35 mouse cellular contexts compared by ENCODE assay signal in genomic region chr9:67865411-67865810, GRCm38 (mm10). TPM values are rescaled to one million over a fixed set of nuclear protein-coding genes. Genes with fewer than 3 reads are reported as not detected.
DNase-seq lines count a peak whose midpoint lies in the region; ATAC-seq lines count a peak whose summit lies in the region.
"Had no signal": no experiment of that assay in that cellular context is flagged by ENCODE, and none has a peak within 500 bp of the region (broad histone marks: within the 10 kb centered on the region; RNA-seq: fewer than 3 reads in every experiment).

No protein-coding gene starts in this region.

- WGBS in kidney, embryonic 15.5 days: 12% methylated on average over 7 of the region's 7 CpGs
- WGBS in liver, embryonic 12.5 days (ENCODE audit: insufficient replicate concordance): 75% methylated on average over 7 of the region's 7 CpGs
- WGBS in liver, embryonic 11.5 days: 52% methylated on average over 7 of the region's 7 CpGs

- peak; percentile 12 for DNase-seq in kidney, adult 18-20 months
- DNase-seq in liver, embryonic 11.5 days (ENCODE audit: low spot score): no peak
- DNase-seq in kidney, postnatal 36 days: peak; percentile 25 to 40
- peak; percentile 83 for DNase-seq in yolk sac, embryonic 10.5 days (ENCODE audit: low spot score)
- DNase-seq in adrenal gland, postnatal 14 days: no peak
- DNase-seq in heart, adult 9 months (ENCODE audit: low spot score in 2 of 2): no peak
- DNase-seq: adrenal gland, postnatal 25 days; cerebellum, adult 11-12 months; cerebellum, adult 9-11 months; heart, adult 2 months; heart, postnatal 10 days; layer of hippocampus, adult 9-11 months; right cerebral cortex, adult 18-20 months; spleen, adult 18-20 months; thymus, adult 18-20 months; thymus, postnatal 36 days had no signal

- no peak overlapping the region for H3K27ac ChIP-seq in kidney, embryonic 15.5 days
- H3K27ac ChIP-seq in liver, embryonic 12.5 days: peak overlapping the region; percentile 73
- H3K27ac ChIP-seq in liver, embryonic 11.5 days (ENCODE audit: low read depth, low read length): no peak overlapping the region
- H3K27ac ChIP-seq: embryonic facial prominence, embryonic 13.5 days; forebrain, embryonic 10.5 days; heart, adult 2 months; heart, embryonic 13.5 days; hindbrain, postnatal 0 days; liver, embryonic 14.5 days; lung, embryonic 15.5 days; midbrain, embryonic 10.5 days; midbrain, embryonic 15.5 days had no signal

- no peaks in the 10 kb centered on the region for H3K9me3 ChIP-seq in kidney, embryonic 15.5 days (replicated peaks)
- H3K9me3 ChIP-seq in liver, embryonic 12.5 days (replicated peaks): no peaks in the 10 kb centered on the region
- no peaks in the 10 kb centered on the region for H3K9me3 ChIP-seq in liver, embryonic 11.5 days (ENCODE audit: control insufficient read depth, low read length)
- H3K9me3 ChIP-seq: embryonic facial prominence, embryonic 13.5 days; forebrain, embryonic 10.5 days; heart, embryonic 13.5 days; lung, embryonic 15.5 days; midbrain, embryonic 10.5 days; midbrain, embryonic 15.5 days had no signal

- no peaks in the 10 kb centered on the region for H3K36me3 ChIP-seq in kidney, embryonic 15.5 days
- H3K36me3 ChIP-seq in liver, embryonic 12.5 days: peaks cover 34% of the 10 kb centered on the region
- H3K36me3 ChIP-seq in liver, embryonic 11.5 days (ENCODE audit: control insufficient read depth, insufficient read depth, low read length): peaks cover 4% of the 10 kb centered on the region; the same call in 1 of the 2 replicates
- H3K36me3 ChIP-seq: embryonic facial prominence, embryonic 13.5 days; forebrain, embryonic 10.5 days; lung, embryonic 15.5 days; midbrain, embryonic 10.5 days; midbrain, embryonic 15.5 days had no signal

- peaks cover 22% of the 10 kb centered on the region for H3K4me1 ChIP-seq in kidney, embryonic 15.5 days
- H3K4me1 ChIP-seq in liver, embryonic 12.5 days: peaks cover 78% of the 10 kb centered on the region
- H3K4me1 ChIP-seq in liver, embryonic 11.5 days (replicated peaks; ENCODE audit: control insufficient read depth, insufficient read depth, low read length): peaks cover 22% of the 10 kb centered on the region
- H3K4me1 ChIP-seq: lung, embryonic 15.5 days; midbrain, embryonic 10.5 days; midbrain, embryonic 15.5 days had no signal

- H3K27me3 ChIP-seq in kidney, embryonic 15.5 days: no peaks in the 10 kb centered on the region
- H3K27me3 ChIP-seq in liver, embryonic 12.5 days (replicated peaks): no peaks in the 10 kb centered on the region
- no peaks in the 10 kb centered on the region for H3K27me3 ChIP-seq in liver, embryonic 11.5 days (replicated peaks; ENCODE audit: control insufficient read depth, insufficient read depth, low read length)
- H3K27me3 ChIP-seq: embryonic facial prominence, embryonic 13.5 days; heart, embryonic 13.5 days; lung, embryonic 15.5 days; midbrain, embryonic 15.5 days had no signal

- H3K9ac ChIP-seq in kidney, embryonic 15.5 days: no peak overlapping the region
- no peak overlapping the region for H3K9ac ChIP-seq in liver, embryonic 12.5 days
- H3K9ac ChIP-seq in liver, embryonic 11.5 days (ENCODE audit: low read depth, low read length): no peak overlapping the region
- H3K9ac ChIP-seq: embryonic facial prominence, embryonic 13.5 days; heart, embryonic 13.5 days; liver, embryonic 14.5 days; lung, embryonic 15.5 days; midbrain, embryonic 15.5 days had no signal

- no peak for ATAC-seq in kidney, embryonic 15.5 days (replicated peaks; ENCODE audit: low FRiP score)
- ATAC-seq in liver, embryonic 12.5 days: no peak
- ATAC-seq in liver, embryonic 11.5 days (replicated peaks; ENCODE audit: low FRiP score): no peak
- ATAC-seq: CD4-positive, CD25-positive, alpha-beta regulatory T cell, adult 4 months; forebrain, embryonic 16.5 days; hindbrain, postnatal 0 days; intestine, postnatal 0 days; midbrain, embryonic 15.5 days had no signal

- no peak overlapping the region for H3K4me3 ChIP-seq in kidney, embryonic 15.5 days (replicated peaks)
- no peak overlapping the region for H3K4me3 ChIP-seq in liver, embryonic 12.5 days
- H3K4me3 ChIP-seq in liver, embryonic 11.5 days (ENCODE audit: low read depth, low read length): no peak overlapping the region
- H3K4me3 ChIP-seq: embryonic facial prominence, embryonic 13.5 days; forebrain, embryonic 10.5 days; heart, adult 2 months; heart, embryonic 13.5 days; lung, embryonic 15.5 days; midbrain, embryonic 10.5 days; midbrain, embryonic 15.5 days had no signal

- no peak overlapping the region for H3K4me2 ChIP-seq in kidney, embryonic 15.5 days
- no peak overlapping the region for H3K4me2 ChIP-seq in liver, embryonic 12.5 days
- H3K4me2 ChIP-seq in liver, embryonic 11.5 days: no peak overlapping the region
- H3K4me2 ChIP-seq: embryonic facial prominence, embryonic 13.5 days; heart, embryonic 13.5 days; lung, embryonic 15.5 days; midbrain, embryonic 15.5 days had no signal

RNA-seq across cellular contexts. Expression of gene Vps13c, which starts 25.2 kb away (rescaled TPM):
- polyA plus RNA-seq in kidney, embryonic 15.5 days (2015; fragmentation: Nextera tagmentation; extraction: Ambion mirVana): 4.1 and 4.3 TPM in 2 replicates
- 9.7 and 11.7 TPM in 2 replicates for polyA plus RNA-seq in liver, embryonic 12.5 days (2016; fragmentation: Nextera tagmentation; extraction: Ambion mirVana)
- 13.5 and 14.7 TPM in 2 replicates for polyA plus RNA-seq in liver, embryonic 11.5 days (2014; fragmentation: Nextera tagmentation; extraction: Ambion mirVana)
- 43.3 and 46.2 TPM in 2 replicates for total RNA-seq in adrenal gland, postnatal 14 days (2021)

RNA-seq across cellular contexts. Expression of gene C2cd4a, which starts 33.3 kb away (rescaled TPM):
- 1.1 and 1.6 TPM in 2 replicates for polyA plus RNA-seq in kidney, embryonic 15.5 days (2015; fragmentation: Nextera tagmentation; extraction: Ambion mirVana)
- 6.4 and 6.5 TPM in 2 replicates for polyA plus RNA-seq in liver, embryonic 12.5 days (2016; fragmentation: Nextera tagmentation; extraction: Ambion mirVana)
- 2.6 and 4.2 TPM in 2 replicates for polyA plus RNA-seq in liver, embryonic 11.5 days (2014; fragmentation: Nextera tagmentation; extraction: Ambion mirVana)
- total RNA-seq in adrenal gland, postnatal 14 days (2021): 0.34 TPM in 1 of 2 replicates, not detected in the other
- total RNA-seq: adrenal gland, postnatal 25 days; common myeloid progenitor, adult 5-6 weeks; gastrocnemius, adult 8-10 months; heart, adult 2 months; heart, postnatal 10 days; megakaryocyte progenitor cell, adult 5-6 weeks; neutrophil, adult 5-6 weeks had no signal
- polyA plus RNA-seq: CD4-positive, CD25-positive, alpha-beta regulatory T cell, adult 4 months; forebrain, embryonic 10.5 days; forebrain, embryonic 16.5 days; hindbrain, embryonic 11.5 days; midbrain, embryonic 10.5 days; neural tube, embryonic 11.5 days had no signal

Comparison
In these comparisons a context has a peak if more than half of its experiments do, and no peak if none do; other contexts are left out.
1. DNase-seq: peak in kidney, adult 18-20 months (single experiment), kidney, postnatal 36 days (2 of 2) and yolk sac, embryonic 10.5 days (single experiment); none in liver, embryonic 11.5 days (single experiment), adrenal gland, postnatal 14 days (single experiment) and heart, adult 9 months (0 of 2).